Mouse (Mus musculus) liver, adult (tissue): ENCODE data around the gene Fbxo42.

Experiments
- GATA4 ChIP-seq: IDR thresholded peaks from 2 replicates; pipeline ENCODE4 v1.6.1; 2014; ENCODE audit warnings: mild to moderate bottlenecking, low read length; ENCODE audit not compliant: insufficient replicate concordance

The Fbxo42 gene

GRCm38 (mm10) chr4:141130704-141131342 lies 16.9 kb upstream of the Fbxo42 start:
- TF ChIP-seq GATA4: no peak

- TF ChIP-seq GATA4: no peak
Observed at GRCm38 (mm10) chr4:141131531-141132061, 16.1 kb upstream of the Fbxo42 start.

GRCm38 (mm10) chr4:141132191-141132590 lies 15.5 kb upstream of the Fbxo42 start:
- TF ChIP-seq GATA4: no peak

- peak; percentile 38; the same call in 1 of the 2 replicates for TF ChIP-seq GATA4
Observed at GRCm38 (mm10) chr4:141133227-141133626, 14.5 kb upstream of the Fbxo42 start.

- no peak for TF ChIP-seq GATA4
Observed at GRCm38 (mm10) chr4:141134031-141134441, 13.7 kb upstream of the Fbxo42 start.

- TF ChIP-seq GATA4: no peak; the same call in 1 of the 2 replicates
Observed at GRCm38 (mm10) chr4:141134751-141135530, 12.8 kb upstream of the Fbxo42 start.

- no peak for TF ChIP-seq GATA4
Observed at GRCm38 (mm10) chr4:141136126-141136525, 11.6 kb upstream of the Fbxo42 start.

GRCm38 (mm10) chr4:141138425-141139115 lies 9.1 kb upstream of the Fbxo42 start:
- TF ChIP-seq GATA4: no peak

GRCm38 (mm10) chr4:141139116-141139970 lies 8.4 kb upstream of the Fbxo42 start, which contains the start of gene Szrd1:
TSS of gene Szrd1 (minus strand) at chr4:141139775.
- peak; percentile 16; the same call in 1 of the 2 replicates for TF ChIP-seq GATA4

GRCm38 (mm10) chr4:141140967-141141366 lies 6.7 kb upstream of the Fbxo42 start:
- TF ChIP-seq GATA4: no peak

GRCm38 (mm10) chr4:141142285-141142811 lies 5.4 kb upstream of the Fbxo42 start:
- TF ChIP-seq GATA4: no peak

- no peak for TF ChIP-seq GATA4
Observed at GRCm38 (mm10) chr4:141146491-141147033, 1.2 kb upstream of the Fbxo42 start.

GRCm38 (mm10) chr4:141148009-141148801 lies 492 bp downstream of the Fbxo42 start:
- no peak for TF ChIP-seq GATA4
